Mouse (Mus musculus): Measurements from ENCODE around the gene Vkorc1l1. TPM values are rescaled to one million over a fixed set of nuclear protein-coding genes. Genes with fewer than 3 reads are reported as not detected.

Gene Vkorc1l1
- total RNA-seq, 2 experiments from 2014 or later: 43.9 to 48.6 TPM

DNA sequence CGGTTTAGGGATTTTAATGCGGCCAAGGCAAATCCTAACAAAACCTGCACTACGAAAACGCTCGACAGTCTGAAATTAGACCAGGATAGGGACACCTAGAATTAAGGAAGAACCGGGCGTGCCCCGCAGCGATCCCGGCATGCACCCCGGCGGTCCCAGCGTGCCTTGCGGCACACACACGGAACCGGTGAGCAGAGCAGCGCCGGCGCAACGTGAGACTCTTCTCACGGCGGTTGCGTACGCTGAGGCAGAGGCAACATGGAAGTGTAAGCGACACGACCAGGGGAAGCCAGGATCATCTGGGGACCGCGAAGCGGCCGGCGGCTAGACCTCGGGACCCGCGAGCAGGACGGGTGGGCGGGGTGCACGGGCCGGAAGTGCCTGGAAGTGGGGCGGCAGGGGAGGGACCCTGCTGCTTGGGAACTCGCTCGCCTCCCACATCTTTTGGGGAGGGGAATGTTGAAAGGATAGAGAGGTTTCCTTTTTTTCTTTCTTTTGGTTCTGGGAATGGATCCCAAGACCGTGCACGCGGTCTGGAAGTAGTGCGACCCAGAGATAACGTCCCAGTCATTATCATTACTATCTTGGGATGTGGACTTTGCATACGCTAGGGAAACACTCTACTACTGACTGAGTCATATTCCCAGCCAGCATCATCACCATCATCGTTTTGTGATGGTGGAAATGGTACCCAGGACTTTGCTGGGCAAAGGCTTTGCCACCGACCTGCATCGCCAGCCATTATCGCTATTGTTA, 87.5 kb downstream of the Vkorc1l1 start, which contains the start of the genes Asl and Crcp:
Gene Asl, minus strand, starts transcription at position 106 of the 756 bp plus-strand sequence.
Gene Crcp, plus strand, starts transcription at position 149 of the 756 bp plus-strand sequence.
- DNase-seq (ENCODE audit: extremely low spot score in 1 of 2, low spot score in 2 of 2): peak; percentile 87 to 91
- peak within 1 kb of the TSS; percentile 92 for H3K27ac ChIP-seq
- intact Hi-C loops (cut with DNase I): loop anchor here (5.0 kb wide), 1 partner anchor 113 kb away; the partner anchor contains the start of gene Kctd7
- peak within 1 kb of the TSS; percentile 73 for H3K4me3 ChIP-seq
- no peak for TF ChIP-seq CTCF (IDR thresholded peaks at IDR 0.05)

DNA sequence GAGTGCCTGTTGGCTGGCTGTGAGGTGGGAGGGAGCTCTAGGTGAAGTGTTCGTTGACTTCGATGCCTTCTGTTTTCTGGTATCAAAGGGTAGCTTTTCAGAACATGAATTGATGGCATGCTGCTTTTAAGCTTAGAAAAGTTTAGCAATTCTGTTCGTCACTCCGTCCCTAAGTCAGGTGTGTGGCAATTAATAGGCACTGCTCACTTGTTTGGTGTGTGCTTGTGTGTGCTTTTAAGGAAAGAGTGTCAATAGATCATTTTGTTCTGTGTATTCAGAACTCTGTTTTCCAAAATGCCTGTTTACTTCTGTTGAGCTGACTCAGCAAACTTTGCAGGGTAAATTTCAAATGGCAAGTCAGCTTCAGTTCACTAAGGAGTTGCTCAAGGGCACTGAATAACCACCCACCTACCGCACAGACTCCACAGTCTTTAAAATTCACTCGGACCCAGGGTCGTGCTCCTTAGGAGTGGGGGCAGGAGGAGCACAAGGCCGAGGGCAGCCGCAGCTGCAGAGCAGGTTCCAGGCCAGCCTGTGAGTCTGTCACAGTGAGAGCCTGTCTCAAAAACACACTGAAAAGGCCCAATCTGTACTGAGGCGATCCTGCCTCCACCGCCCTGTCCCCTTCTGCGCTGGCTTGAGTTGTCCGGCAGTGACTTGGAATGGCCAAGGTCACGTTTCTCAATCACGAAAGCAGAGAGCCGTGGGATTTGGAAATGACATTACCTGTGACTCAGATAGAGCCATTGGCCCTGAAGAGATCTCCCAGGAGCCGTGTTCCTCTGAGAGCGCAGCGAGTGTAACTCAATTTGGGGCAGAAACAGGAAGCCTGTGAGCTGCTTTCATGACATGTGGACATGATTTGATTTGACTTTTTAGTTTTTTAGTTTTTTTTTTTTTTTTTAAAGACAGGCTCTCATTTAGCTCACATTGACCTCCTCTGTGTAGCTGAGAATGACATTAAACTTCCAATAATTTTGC, 89.9 kb downstream of the Vkorc1l1 start:
- DNase-seq (ENCODE audit: extremely low spot score in 1 of 2, low spot score in 2 of 2): no peak
- no peak overlapping the region for H3K4me3 ChIP-seq
- H3K27ac ChIP-seq: no peak overlapping the region
- no peak for TF ChIP-seq CTCF (IDR thresholded peaks at IDR 0.05)
- intact Hi-C loops (cut with DNase I): no loop called here

DNA sequence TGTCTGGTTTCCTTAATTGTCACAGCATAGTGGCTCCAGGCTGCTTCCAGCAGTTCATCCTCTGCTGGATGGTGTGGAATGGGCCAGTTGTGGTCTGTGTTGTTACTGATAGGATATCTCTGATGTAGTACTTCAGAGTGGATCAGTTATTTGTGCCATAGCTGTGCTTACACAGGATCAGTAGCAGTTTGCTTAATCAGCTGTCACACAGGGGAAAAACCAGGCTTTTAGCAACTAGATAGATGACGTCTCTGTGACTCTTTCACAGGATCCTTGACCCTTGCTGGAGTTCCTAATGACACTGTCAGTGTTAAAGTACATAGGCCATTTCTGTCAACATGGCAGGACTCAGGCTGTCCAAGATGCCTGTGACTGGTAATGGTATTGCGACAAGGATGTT, 92.1 kb downstream of the Vkorc1l1 start:
- TF ChIP-seq CTCF (IDR thresholded peaks at IDR 0.05): no peak
- intact Hi-C loops (cut with DNase I): no loop called here
- H3K4me3 ChIP-seq: no peak overlapping the region

More for the DNA sequence above, 92.1 kb downstream of the Vkorc1l1 start:
- no peak overlapping the region for H3K27ac ChIP-seq
- DNase-seq (ENCODE audit: extremely low spot score in 1 of 2, low spot score in 2 of 2): no peak

Other genes starting within 250 kb of the Vkorc1l1 start
- not detected for gene Sept14, start 233.5 kb upstream of the Vkorc1l1 start, total RNA-seq (2021)
- 10 to 100 TPM; 78.0 to 87.8 TPM for gene Mrps17, start 226.5 kb upstream of the Vkorc1l1 start, total RNA-seq (2021)
- gene Nipsnap2, start 216.9 kb upstream of the Vkorc1l1 start, total RNA-seq (2021): 10 to 100 TPM; 72.4 to 72.6 TPM
- 10 to 100 TPM; 19.9 to 20.2 TPM for gene Psph, start 154.5 kb upstream of the Vkorc1l1 start, total RNA-seq (2021)
- gene Sumf2, start 95.0 kb upstream of the Vkorc1l1 start, total RNA-seq (2021): 10 to 100 TPM; 20.2 to 20.8 TPM
- 100 to 1,000 TPM; 429 to 443 TPM for gene Chchd2, start 54.5 kb upstream of the Vkorc1l1 start, total RNA-seq (2021)
- 1 to 10 TPM; 4.9 to 6.2 TPM for gene Zbed5, start 46.2 kb upstream of the Vkorc1l1 start, total RNA-seq (2021)
- gene Phkg1, start 43.4 kb upstream of the Vkorc1l1 start, total RNA-seq (2021): 10 to 100 TPM; 14.5 to 16.8 TPM
- gene Nupr1l, start 33.4 kb upstream of the Vkorc1l1 start, total RNA-seq (2021): 1 to 10 TPM in 1 of 2 experiments, under 1 TPM in 1; 0.61 to 3.1 TPM
- gene Gusb, start 61.1 kb downstream of the Vkorc1l1 start, total RNA-seq (2021): 10 to 100 TPM; 10.3 to 12.2 TPM
- 10 to 100 TPM; 15.7 to 23.5 TPM for gene Asl, start 87.3 kb downstream of the Vkorc1l1 start, total RNA-seq (2021)
- gene Crcp, start 87.3 kb downstream of the Vkorc1l1 start, total RNA-seq (2021): 10 to 100 TPM; 30.2 to 30.8 TPM
- gene Tpst1, start 131.4 kb downstream of the Vkorc1l1 start, total RNA-seq (2021): 10 to 100 TPM; 34.0 to 34.1 TPM
- gene Kctd7, start 202.9 kb downstream of the Vkorc1l1 start, total RNA-seq (2021): 10 to 100 TPM; 13.2 to 13.8 TPM
- gene Rabgef1, start 229.8 kb downstream of the Vkorc1l1 start, total RNA-seq (2021): 10 to 100 TPM; 59.2 to 66.9 TPM

Data from left cerebral cortex, adult 2 months (tissue).